Mouse (Mus musculus) gastrocnemius, adult 18-20 months (tissue): ENCODE data around the gene Ntm. TPM values are rescaled to one million over a fixed set of nuclear protein-coding genes. Genes with fewer than 3 reads are reported as not detected.

Source experiments
- DNase-seq: peaks from one replicate; pipeline ENCODE4 v3.0.0; 2021; ENCODE audit warnings: low spot score
- total RNA-seq, 2 experiments: library from RNA; stranded (reverse); gene quantifications; 2 replicates each; pipeline ENCODE4 v1.2.3; 2021

Ntm gene
- total RNA-seq, 2 experiments from 2014 or later, result 0.41 to 1.0 TPM

DNA sequence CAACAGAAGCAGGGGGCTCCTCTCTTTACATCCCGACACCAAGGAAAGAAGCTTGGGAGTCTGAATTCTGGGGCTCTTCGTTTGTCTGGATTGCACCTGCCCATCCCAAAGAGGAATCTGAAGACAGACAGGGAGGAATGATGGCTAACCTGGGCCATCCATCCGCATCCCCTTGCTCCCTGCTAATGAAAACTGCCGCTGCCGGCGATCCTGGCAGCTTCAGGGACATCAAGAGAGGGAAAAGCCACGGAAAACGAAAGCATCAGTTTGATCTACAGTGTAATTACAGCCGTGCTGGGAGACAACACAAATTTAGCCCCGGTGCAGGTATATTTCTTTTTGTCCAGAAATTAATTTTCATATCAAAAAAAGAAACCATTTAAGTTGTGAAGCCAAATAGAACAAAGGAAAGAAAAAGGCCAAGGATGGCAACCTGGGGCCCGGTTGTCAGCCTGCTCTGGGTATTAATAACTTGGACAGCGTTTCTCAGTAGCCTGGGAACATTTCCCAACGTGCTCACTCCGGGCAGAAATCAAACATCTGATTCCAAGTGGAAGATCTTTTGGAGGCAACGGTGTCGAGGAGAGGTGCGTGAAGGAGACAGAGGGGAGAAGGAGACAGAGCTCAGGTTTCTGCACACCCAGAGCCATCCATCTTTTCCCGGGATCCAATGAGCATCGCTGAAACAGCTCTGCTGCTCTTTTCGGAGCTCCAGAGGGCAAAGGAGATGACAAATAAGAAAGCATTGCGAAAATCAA, 368.2 kb downstream of the Ntm start:
- DNase-seq, result no peak

DNA sequence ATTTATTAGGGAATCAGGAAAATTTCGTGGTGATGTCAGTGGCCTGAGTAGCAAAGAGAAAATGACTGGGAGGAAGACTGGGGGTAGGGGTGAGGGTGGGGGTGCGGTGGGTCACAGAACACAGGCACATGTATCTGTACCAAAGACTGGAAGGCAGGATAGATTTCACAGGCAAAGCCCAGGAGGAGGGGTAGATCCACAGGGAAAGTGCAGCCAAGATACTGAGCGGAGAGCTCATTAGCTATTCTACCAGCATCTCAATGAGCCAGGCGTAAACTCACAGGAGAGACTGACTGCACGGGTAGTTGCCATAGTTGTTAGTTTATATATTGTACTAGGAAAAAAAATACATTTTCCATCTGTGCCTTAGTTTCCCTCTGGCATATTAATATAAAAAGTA, 375.6 kb downstream of the Ntm start:
- no peak for DNase-seq

DNA sequence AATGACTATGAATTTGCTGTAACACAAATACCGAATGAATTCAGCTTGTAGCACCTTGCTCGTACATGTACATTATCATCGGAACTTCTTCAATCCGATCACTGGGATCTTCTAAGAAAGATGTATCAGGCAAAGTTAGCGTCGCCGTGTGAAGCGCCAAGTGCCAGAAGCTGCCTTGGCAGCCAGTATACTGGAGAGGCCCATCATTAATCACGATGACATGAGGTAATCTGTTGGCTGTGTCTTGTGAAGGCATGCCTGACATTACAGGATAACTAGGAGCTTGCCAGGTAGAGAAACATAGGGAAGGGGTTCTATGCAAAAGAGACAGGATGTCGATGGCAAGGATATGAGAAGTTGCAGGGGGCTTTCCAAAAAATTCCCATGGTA, 376.6 kb downstream of the Ntm start:
- DNase-seq, result no peak

DNA sequence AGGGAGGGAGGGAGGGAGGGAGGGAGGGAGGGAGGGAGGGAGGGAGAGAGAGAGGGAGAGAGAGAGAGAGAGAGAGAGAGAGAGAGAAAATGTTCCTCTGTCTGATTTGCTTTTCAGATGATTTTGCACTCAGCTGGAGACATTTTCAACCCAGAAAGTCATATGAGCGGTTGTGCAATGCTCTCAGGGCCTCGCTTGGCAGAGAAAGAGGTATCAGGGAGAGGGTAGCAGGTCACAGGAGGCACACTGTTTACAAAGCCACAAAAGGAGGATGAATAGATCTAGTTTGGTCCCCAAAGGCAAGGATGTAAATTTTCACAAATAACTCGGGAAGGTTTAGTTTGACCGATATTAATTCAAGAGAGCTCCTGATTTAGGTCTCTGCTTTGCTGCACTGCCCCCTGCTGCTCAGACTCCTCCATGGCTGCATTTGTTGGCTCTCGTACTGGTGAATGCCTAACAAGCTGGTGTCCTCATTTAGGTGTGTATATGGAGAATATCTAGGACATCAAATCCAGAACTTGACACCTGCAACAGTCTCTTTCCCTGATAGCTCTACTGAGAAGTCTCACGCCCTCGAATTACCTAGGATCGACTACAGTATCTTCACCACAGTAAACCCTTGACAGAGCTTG, 377.1 kb downstream of the Ntm start:
- DNase-seq, result peak; percentile 54

DNA sequence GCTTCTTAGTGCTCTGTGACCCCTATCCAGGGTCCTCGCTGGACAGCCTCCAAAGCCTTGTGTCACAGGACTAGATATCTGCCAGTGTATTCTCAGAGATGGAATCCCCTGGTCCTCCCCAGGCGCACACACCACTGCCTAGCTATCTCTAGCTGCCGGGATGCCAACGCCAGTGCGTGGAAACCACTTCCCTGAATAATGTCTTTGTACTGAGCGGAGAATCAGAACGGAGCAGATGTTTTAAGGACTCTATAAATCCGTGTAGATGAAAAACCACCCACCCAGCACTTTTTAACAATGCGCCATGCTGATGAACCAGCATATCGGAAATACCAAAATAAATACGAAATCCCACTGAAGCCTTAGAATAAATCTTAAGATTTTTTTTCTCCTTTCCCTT, 384.7 kb downstream of the Ntm start:
- no peak for DNase-seq

DNA sequence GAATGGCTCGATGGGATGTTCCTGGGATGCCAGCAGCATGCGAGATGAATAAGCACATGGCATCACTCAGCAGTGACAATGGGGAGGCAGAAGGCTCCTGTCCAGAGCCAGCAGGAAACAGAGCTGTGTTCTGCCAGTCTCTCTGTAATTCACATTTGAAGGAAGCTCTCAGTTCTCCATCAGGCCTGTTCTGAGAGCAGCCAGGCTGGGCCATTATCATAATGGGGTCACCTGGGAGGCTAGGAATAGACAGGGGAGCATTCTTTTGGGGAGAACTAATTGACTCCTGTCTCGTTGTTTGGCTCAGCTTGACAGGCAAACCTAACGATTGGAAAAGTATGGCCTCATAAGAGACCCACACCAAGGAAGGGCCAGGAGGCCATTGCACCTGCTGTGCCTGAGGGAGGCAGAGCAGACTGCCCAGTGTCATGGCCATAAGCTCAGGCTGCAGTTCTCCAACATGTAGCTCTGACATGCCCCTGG, 386.8 kb downstream of the Ntm start:
- DNase-seq, result no peak

DNA sequence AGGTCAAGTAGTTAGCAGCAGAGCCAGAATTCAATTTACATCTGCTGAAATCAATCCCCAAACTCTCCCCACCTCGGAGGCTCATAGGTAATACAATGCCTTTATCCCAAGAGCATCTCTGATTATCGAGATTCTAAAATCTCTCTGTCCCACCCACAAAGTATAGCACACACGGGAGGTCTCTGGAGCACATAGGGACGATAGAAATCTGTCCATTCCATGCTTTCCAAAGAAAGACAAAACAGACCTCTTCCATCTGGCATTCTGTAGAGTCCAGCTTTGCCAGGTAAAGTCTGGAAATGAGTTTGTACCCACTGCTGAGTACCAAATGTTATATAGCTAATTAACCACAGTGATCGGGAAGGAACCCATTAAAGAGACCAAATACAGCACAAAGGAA, 388.4 kb downstream of the Ntm start:
- no peak for DNase-seq

DNA sequence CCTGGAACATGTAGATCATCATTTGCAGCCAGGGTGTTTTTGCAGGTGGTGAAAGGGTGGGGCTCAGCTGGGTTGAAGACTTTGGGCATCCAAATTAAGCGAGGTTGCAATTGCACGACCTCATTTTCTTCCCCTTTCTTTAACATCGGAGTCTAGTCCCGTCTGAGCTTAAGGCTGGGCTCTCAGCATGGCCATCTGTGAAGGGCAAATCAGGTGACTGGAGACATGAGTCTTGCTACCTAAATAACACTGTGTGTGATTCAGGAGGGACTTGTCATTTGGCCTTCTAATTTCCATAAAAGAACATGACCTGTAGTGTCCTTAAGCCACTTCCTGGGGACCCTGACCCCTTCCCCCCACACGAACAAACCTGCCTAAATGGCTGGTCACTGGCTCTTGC, 394.4 kb downstream of the Ntm start:
- DNase-seq, result no peak

DNA sequence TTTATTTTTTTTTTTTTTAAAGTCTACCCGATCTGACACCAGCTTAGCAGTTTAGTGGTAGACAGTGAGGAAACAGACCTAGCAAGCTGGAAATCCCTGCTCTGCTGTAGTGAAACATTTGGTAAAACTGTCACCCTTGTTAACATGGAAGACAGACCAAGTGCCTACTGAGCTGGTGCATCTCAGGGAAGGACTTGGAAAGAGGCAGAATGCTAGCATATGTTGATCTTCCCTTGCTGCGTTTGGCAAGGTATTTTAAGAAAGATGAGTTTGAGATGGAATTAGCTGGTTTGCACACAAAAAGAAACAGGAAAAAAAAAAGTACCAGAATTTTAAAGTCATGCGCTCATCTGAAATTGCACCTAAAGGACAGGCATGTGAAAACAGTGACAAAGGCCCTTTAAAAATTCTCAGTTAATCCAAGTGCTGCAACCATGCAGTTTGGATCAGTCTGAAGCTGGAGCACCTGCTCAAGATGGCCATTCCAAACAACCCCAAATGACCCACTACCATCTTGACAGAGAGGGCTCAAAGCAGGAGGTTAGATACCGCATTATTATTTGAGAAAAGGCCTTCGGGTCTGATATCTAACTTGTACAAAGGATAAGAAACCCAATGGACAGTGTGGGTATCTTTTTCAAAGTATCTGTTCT, 400.4 kb downstream of the Ntm start:
- no peak for DNase-seq

DNA sequence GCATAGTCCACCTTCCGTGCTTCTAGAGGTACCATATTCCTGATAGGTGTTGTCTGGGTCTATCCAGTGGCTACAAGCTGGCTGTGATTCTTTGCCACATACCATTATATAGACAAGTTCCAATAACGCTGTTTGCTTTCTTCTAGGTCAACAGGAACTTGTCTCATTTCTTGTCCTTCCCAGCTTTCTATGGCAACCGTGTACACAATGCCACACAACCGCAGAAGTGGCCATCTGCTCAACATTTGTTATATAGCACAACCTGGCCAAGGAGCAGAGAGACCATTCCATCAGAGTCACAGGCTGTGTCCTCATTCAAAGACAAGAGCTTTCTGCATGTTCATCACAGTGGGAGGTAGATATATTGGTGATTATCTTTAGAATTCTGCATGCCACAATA, 404.0 kb downstream of the Ntm start:
- no peak for DNase-seq

DNA sequence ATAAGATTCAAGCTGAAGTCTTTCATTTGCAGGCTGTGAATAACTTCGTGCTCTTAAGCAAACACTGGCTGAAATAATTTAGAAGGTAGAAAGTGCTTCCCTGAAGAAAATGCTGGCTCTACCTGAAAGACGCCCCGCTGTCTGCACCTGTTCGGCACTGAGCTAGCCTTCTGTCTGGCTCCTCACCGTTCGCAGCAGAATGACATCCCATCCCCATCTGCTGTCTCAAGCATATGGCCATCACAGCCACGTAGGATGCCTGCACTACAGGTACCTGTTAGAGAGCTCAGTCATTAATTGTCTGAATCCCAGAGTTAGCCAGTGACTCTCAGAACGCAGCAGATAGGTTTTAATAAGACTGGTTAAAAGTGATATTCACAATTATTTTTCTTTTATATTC, 412.4 kb downstream of the Ntm start:
- no peak for DNase-seq

DNA sequence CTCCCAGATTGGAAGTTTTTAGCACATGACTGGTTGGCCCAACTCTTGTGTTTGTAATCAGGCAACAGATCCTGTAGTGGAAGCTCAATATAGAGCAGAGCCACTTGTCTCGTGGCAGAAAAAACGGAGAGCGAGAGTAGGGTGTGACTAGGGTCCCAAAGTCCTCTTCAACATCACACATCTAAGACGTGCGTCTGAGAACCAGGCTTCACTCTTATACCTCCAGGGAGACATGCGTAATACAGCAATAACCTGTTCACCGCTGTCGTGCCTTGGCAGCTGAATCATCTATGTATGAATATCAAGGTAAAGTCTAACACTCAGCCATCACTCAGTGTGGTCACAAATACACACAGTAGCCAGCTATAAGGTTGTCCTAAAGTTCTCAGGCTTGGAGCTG, 412.8 kb downstream of the Ntm start:
- DNase-seq, result no peak

DNA sequence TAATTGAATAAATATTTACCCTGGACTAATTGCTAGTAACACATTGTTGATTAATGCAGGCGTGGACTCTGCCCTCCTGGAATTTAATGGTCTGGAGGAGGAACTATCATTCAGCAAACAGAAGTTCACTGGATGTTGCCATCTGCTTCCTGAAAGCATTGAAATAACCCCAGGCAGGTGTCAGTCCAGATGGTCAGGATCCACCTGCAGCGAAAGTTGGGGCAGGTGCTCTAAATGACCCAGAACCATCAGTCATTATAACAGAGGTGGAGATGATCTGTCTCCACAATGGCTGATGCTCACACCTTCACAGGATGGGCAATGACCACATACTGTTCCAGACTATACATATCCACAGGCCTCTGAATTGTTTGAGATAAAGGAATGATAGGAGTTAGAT, 426.5 kb downstream of the Ntm start:
- DNase-seq, result no peak

DNA sequence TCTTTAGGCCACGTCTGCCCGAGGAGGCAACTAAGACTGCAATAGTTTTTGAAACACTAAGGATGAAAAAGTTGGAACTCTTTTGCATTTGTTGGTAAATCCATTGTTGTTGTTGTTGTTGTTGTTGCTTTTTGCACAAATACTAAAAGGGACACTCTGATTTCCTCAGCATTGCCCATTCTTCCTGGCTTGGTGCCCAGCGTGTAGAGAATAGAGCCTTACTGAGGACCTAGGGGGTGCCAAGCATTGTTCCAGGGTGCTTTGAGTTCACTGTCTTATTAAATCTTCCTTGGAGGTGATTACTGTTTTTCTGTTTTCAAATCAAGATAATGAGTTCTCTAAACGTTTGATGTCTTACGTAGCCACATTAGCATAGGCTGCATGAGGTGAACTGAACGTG, 428.2 kb downstream of the Ntm start:
- no peak for DNase-seq

DNA sequence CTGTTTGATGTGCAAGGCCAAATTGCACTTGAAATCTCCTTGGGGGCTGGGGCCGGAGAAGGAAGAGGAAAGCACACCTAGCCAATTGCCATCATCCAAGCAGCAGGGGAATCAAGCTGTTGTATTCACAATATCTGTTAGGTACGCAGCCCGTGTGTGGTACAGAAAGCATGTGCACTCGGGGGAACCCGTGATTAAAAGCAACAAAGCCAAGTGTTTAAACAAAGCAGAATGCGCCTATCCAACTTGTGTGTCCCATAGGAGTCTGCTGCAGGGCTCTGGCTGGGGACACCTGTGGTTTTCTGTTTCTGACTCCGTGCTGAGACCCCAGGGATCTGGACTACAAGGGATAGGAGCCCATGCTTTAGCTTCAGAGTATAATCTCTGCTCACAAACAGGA, 428.6 kb downstream of the Ntm start:
- DNase-seq, result no peak

DNA sequence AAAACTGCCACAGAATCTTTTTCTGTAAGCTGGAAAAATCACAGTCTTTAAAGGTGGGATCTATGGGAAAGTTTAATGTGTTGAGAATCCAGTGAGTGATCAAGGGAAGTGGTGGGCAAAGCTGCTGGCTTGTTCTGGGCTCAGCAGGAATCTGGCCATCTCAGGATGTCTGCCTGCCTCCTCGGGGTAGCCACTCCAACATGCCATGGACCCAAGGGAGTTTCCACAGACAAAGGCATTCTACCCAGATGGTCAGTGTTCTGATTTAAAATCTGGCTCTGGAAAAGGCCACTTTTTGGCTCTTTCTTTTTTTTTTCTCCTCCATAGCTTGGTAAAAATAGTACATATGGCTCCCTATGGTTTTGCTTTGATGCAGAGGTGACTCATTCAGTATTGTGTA, 429.4 kb downstream of the Ntm start:
- no peak for DNase-seq

DNA sequence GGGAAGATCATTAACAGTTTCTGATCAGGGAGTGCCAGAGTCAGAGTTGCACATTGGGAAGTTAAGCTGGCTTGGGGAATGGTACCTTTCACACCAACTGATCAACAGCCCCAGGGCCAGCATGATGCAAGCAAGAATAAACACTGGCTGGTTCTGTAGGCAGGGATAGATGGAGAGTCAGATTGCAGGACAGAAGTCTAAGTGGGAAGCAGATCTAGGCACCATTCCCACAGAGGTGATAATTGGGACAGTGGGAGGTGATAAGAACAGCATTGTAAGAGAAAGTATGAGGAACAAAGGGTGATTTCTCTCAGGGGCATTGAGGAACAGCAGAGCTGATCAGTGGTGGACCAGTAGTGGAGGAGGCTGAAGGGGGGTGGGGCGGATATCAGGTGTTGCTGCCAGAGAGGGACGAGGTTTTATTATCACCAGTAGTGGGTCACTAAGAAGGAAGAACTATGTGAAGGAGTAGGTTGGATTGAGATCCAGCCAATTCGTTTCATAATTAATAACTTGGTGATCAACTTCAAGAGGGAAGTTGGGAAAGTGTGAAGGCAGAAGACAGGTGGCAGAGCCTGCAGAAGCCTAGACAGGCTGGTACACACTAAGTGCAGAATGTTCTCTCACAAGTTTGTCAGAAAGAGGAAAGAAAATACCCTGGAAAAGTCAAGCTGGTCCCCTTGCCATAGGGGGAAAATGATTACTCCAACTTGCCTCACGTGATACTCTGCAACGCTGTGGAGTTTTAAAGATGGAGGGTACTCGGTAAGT, 431.6 kb downstream of the Ntm start:
- no peak for DNase-seq

DNA sequence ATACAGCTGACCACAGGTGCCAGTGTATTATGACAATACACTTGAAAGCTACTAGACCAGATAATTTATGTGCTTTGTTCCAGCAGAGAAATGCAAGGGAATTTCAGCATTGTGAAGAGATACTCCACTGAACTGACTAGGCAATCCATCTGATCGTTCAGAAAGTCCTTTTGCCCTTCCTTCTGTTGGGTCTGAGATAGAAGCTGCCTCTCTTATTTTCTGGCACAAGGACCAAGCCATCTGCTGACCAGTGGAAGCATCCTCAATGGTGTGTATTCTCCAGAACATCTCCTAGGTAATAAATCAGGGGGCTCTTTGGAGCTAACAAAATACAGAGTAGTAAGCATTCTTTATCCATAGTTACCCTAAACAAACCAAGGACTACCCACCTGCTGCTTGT, 438.8 kb downstream of the Ntm start:
- no peak for DNase-seq

DNA sequence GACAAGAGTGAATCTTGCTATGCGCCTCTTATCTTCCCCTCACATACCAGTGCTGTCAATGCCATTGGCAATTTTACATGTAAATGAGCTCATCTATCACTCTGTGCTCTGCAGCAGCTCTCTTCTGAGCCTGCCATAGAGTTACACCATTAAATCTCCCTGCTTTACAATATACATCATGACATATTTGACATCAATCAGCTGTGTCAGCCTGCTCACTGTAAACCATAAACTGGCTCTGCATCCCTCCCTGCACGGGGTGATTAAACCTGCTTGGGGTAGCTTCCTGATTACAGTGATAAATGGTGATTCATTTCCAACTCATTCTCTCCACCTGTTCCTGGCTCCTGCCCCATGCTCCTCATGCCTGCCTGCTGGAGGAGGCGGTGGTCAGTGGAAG, 439.7 kb downstream of the Ntm start:
- DNase-seq, result no peak

DNA sequence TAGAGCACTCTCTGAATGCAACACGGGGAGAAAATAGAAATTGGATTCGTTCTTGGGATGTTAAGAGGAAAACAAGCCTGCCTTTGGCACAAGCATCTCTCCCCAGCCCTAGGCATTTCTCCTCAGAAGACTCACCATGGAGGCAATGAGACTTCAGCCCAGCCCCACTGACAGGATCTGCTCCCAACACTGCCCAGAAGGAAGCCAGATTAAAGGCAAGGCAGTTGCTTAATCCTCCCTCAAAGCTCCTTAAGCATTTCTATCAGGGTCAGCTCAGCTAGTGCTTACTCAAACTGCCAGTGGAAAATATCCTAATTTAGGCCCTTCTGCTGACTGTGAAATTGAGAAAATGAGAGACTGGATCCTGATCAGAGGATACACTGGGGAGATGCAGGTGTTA, 443.8 kb downstream of the Ntm start:
- DNase-seq, result no peak

DNA sequence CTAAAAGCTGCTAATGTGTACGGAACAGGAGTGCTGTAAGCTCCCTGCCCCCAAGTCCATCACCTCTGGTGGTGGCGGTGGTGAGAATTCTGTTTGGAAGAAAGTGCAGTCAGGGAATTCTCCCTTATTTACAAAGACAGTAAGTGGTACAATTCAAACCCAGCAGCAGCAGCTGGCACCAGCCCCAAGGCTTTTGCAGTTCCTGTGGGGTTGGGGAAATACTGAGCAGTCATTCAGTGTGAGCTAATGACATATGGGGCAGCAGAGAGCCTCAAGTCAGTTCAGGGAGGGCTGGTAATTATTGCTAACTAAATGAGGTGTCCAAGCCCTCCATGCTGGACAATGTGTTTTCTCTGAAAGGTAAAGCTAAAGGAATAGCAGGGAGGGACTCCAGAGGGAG, 446.3 kb downstream of the Ntm start:
- DNase-seq, result no peak
